Mouse (Mus musculus): ENCODE measurements around the gene Fnip1.
"Not testable (repeated sequence)": the region's sequence is repeated elsewhere in the genome, so short reads cannot be mapped to it uniquely, and the experiment has no call there.

Fnip1 gene

GRCm38 (mm10) chr11:54437823-54438337 lies at the start of gene Fnip1:
Fnip1 (plus strand) TSS chr11:54438199.
- peak; percentile 93 to 95 for DNase-seq (ENCODE audit: low spot score in 2 of 2)

- DNase-seq (ENCODE audit: low spot score in 2 of 2) = no peak
Observed at GRCm38 (mm10) chr11:54390386-54390785, 47.6 kb upstream of the Fnip1 start.

GRCm38 (mm10) chr11:54391326-54391725 lies 46.7 kb upstream of the Fnip1 start:
- DNase-seq (ENCODE audit: low spot score in 2 of 2) = no peak

GRCm38 (mm10) chr11:54396686-54397085 lies 41.3 kb upstream of the Fnip1 start:
- DNase-seq (ENCODE audit: low spot score in 2 of 2) = no peak

GRCm38 (mm10) chr11:54398058-54398457 lies 39.9 kb upstream of the Fnip1 start:
- DNase-seq (ENCODE audit: low spot score in 2 of 2) = no peak

- DNase-seq (ENCODE audit: low spot score in 2 of 2) = not testable (repeated sequence)
Observed at GRCm38 (mm10) chr11:54400803-54401202, 37.2 kb upstream of the Fnip1 start.

- DNase-seq (ENCODE audit: low spot score in 2 of 2) = no peak
Observed at GRCm38 (mm10) chr11:54404885-54405284, 33.1 kb upstream of the Fnip1 start.

- no peak for DNase-seq (ENCODE audit: low spot score in 2 of 2)
Observed at GRCm38 (mm10) chr11:54406930-54407546, 31.0 kb upstream of the Fnip1 start.

- no peak for DNase-seq (ENCODE audit: low spot score in 2 of 2)
Observed at GRCm38 (mm10) chr11:54410612-54411011, 27.4 kb upstream of the Fnip1 start.

- DNase-seq (ENCODE audit: low spot score in 2 of 2) = peak in 1 of 2 experiments; percentile 31
Observed at GRCm38 (mm10) chr11:54413017-54413416, 25.0 kb upstream of the Fnip1 start.

GRCm38 (mm10) chr11:54423007-54423406 lies 15.0 kb upstream of the Fnip1 start:
- DNase-seq (ENCODE audit: low spot score in 2 of 2) = no peak

GRCm38 (mm10) chr11:54426267-54426666 lies 11.7 kb upstream of the Fnip1 start:
- DNase-seq (ENCODE audit: low spot score in 2 of 2) = no peak

- DNase-seq (ENCODE audit: low spot score in 2 of 2) = no peak
Observed at GRCm38 (mm10) chr11:54427138-54427537, 10.9 kb upstream of the Fnip1 start.

- no peak for DNase-seq (ENCODE audit: low spot score in 2 of 2)
Observed at GRCm38 (mm10) chr11:54427695-54428352, 10.2 kb upstream of the Fnip1 start.

- DNase-seq (ENCODE audit: low spot score in 2 of 2) = no peak
Observed at GRCm38 (mm10) chr11:54429224-54429623, 8.8 kb upstream of the Fnip1 start.

GRCm38 (mm10) chr11:54435797-54436196 lies 2.2 kb upstream of the Fnip1 start:
- no peak for DNase-seq (ENCODE audit: low spot score in 2 of 2)

- peak in 1 of 2 experiments; percentile 6 for DNase-seq (ENCODE audit: low spot score in 2 of 2)
Observed at GRCm38 (mm10) chr11:54437310-54437822, 633 bp upstream of the Fnip1 start.

- DNase-seq (ENCODE audit: low spot score in 2 of 2) = peak; percentile 51 to 55
Observed at GRCm38 (mm10) chr11:54438366-54438781, 375 bp downstream of the Fnip1 start.

- no peak for DNase-seq (ENCODE audit: low spot score in 2 of 2)
Observed at GRCm38 (mm10) chr11:54438991-54439690, 1.1 kb downstream of the Fnip1 start.

GRCm38 (mm10) chr11:54439691-54440029 lies 1.7 kb downstream of the Fnip1 start:
- no peak for DNase-seq (ENCODE audit: low spot score in 2 of 2)

- DNase-seq (ENCODE audit: low spot score in 2 of 2) = not testable (repeated sequence)
Observed at GRCm38 (mm10) chr11:54450757-54451156, 12.8 kb downstream of the Fnip1 start.

- no peak for DNase-seq (ENCODE audit: low spot score in 2 of 2)
Observed at GRCm38 (mm10) chr11:54454516-54454915, 16.5 kb downstream of the Fnip1 start.
